Comparison of ENCODE assay signal across 16 mouse cellular contexts in the genomic region with DNA sequence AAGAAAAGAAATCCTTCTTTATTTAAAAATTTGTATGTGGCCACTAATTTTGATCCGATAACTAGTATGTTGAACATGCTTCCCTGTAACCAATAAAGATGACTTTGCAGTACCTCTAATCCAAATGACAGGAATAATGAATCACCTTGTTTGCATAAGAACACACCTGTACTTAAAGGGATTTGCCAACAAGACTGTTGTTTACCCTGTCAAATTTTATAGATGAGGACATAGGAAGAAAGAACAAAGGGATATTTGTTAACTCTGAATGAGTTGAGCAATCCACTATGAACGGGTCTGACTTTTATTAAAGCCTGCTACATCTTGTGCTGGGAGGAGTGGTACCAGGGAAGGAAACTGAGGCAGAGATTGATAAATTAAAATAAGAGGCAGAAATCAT.
"Had no signal": no experiment of that assay in that cellular context is flagged by ENCODE, and none has a peak within 500 bp of the region (broad histone marks: within the 10 kb centered on the region; RNA-seq: fewer than 3 reads in every experiment).

No protein-coding gene starts in this region.

- H3K9me3 ChIP-seq: lung, embryonic 15.5 days had no signal

- ATAC-seq: liver, postnatal 0 days had no signal

- H3K4me2 ChIP-seq: lung, embryonic 15.5 days; midbrain, embryonic 11.5 days had no signal

- H3K27me3 ChIP-seq: lung, embryonic 15.5 days had no signal

- H3K4me3 ChIP-seq: layer of hippocampus, adult 2 months; lung, embryonic 15.5 days had no signal

- H3K9ac ChIP-seq: liver, embryonic 14.5 days; liver, postnatal 0 days; lung, embryonic 15.5 days had no signal

- DNase-seq: kidney, adult 18-20 months; kidney, postnatal 14 days; layer of hippocampus, adult 9-11 months; liver, postnatal 0 days; lung, postnatal 14 days; lung, postnatal 4 days; midbrain, embryonic 14.5 days; right cerebral cortex, adult 18-20 months; right cerebral cortex, postnatal 14 days; right cerebral cortex, postnatal 4 days; thymus, adult 18-20 months; thymus, postnatal 36 days had no signal

- H3K27ac ChIP-seq: layer of hippocampus, adult 2 months; liver, embryonic 14.5 days; lung, embryonic 15.5 days had no signal

- H3K36me3 ChIP-seq: lung, embryonic 15.5 days had no signal
